Mouse (Mus musculus) T-helper 1 cell (primary cell): Measurements from ENCODE around the gene Rnf24.

Experiments used
- in situ Hi-C: fragments of 300-600 bp; cut with MboI, MseI; formaldehyde crosslinking; loops from one replicate; pipeline ENCODE4 v1.15.1; 2025; ENCODE audit warnings: high pct_unique_total_duplicates

The Rnf24 gene

GRCm38 (mm10) chr2:131352747-131353563 is at the start of gene Rnf24:
TSS of gene Rnf24 (minus strand) at chr2:131352892.
- in situ Hi-C loops, result no loop called here

GRCm38 (mm10) chr2:131401794-131402495 is 49.3 kb upstream of the Rnf24 start:
- in situ Hi-C loops, result no loop called here

- in situ Hi-C loops, result no loop called here
These were observed 48.2 kb upstream of the Rnf24 start for GRCm38 (mm10) chr2:131400846-131401245.

- in situ Hi-C loops, result no loop called here
These were observed 44.7 kb upstream of the Rnf24 start for GRCm38 (mm10) chr2:131397323-131397848.

GRCm38 (mm10) chr2:131386350-131386962 is 33.8 kb upstream of the Rnf24 start:
- in situ Hi-C loops, result no loop called here

GRCm38 (mm10) chr2:131385176-131385575 is 32.5 kb upstream of the Rnf24 start:
- in situ Hi-C loops, result no loop called here

GRCm38 (mm10) chr2:131379541-131379940 is 26.8 kb upstream of the Rnf24 start:
- in situ Hi-C loops, result no loop called here

GRCm38 (mm10) chr2:131378872-131379271 is 26.2 kb upstream of the Rnf24 start:
- in situ Hi-C loops, result no loop called here

- in situ Hi-C loops, result no loop called here
These were observed 24.4 kb upstream of the Rnf24 start for GRCm38 (mm10) chr2:131377055-131377454.

GRCm38 (mm10) chr2:131373656-131374055 is 21.0 kb upstream of the Rnf24 start:
- in situ Hi-C loops, result no loop called here

- in situ Hi-C loops, result no loop called here
These were observed 19.7 kb upstream of the Rnf24 start for GRCm38 (mm10) chr2:131372276-131372877.

- in situ Hi-C loops, result no loop called here
These were observed 19.1 kb upstream of the Rnf24 start for GRCm38 (mm10) chr2:131371811-131372210.

GRCm38 (mm10) chr2:131370828-131371227 is 18.1 kb upstream of the Rnf24 start:
- in situ Hi-C loops, result no loop called here

- in situ Hi-C loops, result no loop called here
These were observed 12.0 kb upstream of the Rnf24 start for GRCm38 (mm10) chr2:131364689-131365088.

- in situ Hi-C loops, result no loop called here
These were observed 5.8 kb upstream of the Rnf24 start for GRCm38 (mm10) chr2:131358481-131358880.

GRCm38 (mm10) chr2:131354049-131354448 is 1.4 kb upstream of the Rnf24 start:
- in situ Hi-C loops, result no loop called here

GRCm38 (mm10) chr2:131353564-131353915 is 848 bp upstream of the Rnf24 start:
- in situ Hi-C loops, result no loop called here

- in situ Hi-C loops, result no loop called here
These were observed 535 bp downstream of the Rnf24 start for GRCm38 (mm10) chr2:131351968-131352746.

GRCm38 (mm10) chr2:131351471-131351870 is 1.2 kb downstream of the Rnf24 start:
- in situ Hi-C loops, result no loop called here

GRCm38 (mm10) chr2:131350301-131350700 is 2.4 kb downstream of the Rnf24 start:
- in situ Hi-C loops, result no loop called here

- in situ Hi-C loops, result no loop called here
These were observed 7.1 kb downstream of the Rnf24 start for GRCm38 (mm10) chr2:131345556-131345955.
